Mouse (Mus musculus): ENCODE measurements at regions not wholly inside any gene's neighbourhood (a gene's known extent, or its start where the extent isn't known, plus 50 kb on each side); places are given as distances from the start of the nearest gene placed in this dataset.

DNA sequence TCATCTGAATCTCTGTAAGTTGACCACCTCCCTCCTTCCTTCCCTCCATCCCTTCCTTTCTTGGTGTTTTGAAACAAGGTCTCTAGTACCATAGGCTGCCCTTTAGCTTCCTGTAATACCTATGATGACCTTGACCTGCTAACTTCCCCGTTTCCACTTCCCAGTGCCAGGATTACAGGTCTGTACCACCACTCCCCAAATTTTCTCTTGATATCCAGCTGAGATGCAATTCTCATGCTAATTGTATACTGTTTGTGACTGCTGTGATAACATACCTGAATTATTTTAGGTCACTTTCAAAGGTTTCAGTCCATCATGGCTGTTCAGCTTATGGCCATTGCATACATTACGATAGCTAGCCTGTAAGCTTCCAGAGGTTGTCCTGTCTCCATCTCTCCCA, 104.4 kb upstream of the Marcks start:
- TF ChIP-seq CTCF (IDR thresholded peaks at IDR 0.05; ENCODE audit: low read depth) (no peak), EP300 (IDR thresholded peaks at IDR 0.05; ENCODE audit: low read depth) (no peak)
